Mouse (Mus musculus) heart, adult 2 months (tissue): ENCODE data around the gene Gm49387.
A peak's percentile ranks its signal among the peaks of the same experiment; 100 is the strongest.

ENCODE experiments used
- CTCF ChIP-seq: fragments of 200-600 bp; IDR thresholded peaks from 2 replicates; pipeline ENCODE4 v1.8.1; 2022; ENCODE audit warnings: antibody characterized with exemption, mild to moderate bottlenecking, moderate library complexity
- POLR2A ChIP-seq: fragments of 200-500 bp; IDR thresholded peaks from 2 replicates; pipeline ENCODE4 v1.6.1; 2011; ENCODE audit warnings: mild to moderate bottlenecking, low read depth, low read length, control low read depth; ENCODE audit not compliant: insufficient read depth

GRCm38 (mm10) chr14:31650347-31650746, 9.7 kb upstream of the Gm49387 start:
- TF ChIP-seq CTCF (peak; percentile 49), POLR2A (no peak)
